Comparison of ENCODE assay signal across 8 mouse cellular contexts in genomic region chr11:116572756-116573543, GRCm38 (mm10). TPM values are rescaled to one million over a fixed set of nuclear protein-coding genes. Genes with fewer than 3 reads are reported as not detected.
DNase-seq lines count a peak whose midpoint lies in the region; ATAC-seq lines count a peak whose summit lies in the region.

No protein-coding gene starts in this region.

- peak; percentile 47 to 60 for DNase-seq in left cerebral cortex, adult 18-20 months (ENCODE audit: low spot score in 2 of 2)
- no peak for DNase-seq in left cerebral cortex, postnatal 4 days
- DNase-seq in MN1 (ENCODE audit: low spot score) = peak; percentile 26
- peak; percentile 86 for DNase-seq in liver
- no peak for DNase-seq in retina, postnatal 1 day
- DNase-seq in embryo, embryonic 11 days = no peak
- DNase-seq in adrenal gland, postnatal 4 days (ENCODE audit: low spot score in 2 of 2) = no peak

- ATAC-seq in erythroid progenitor cell, adult 5-6 weeks (replicated peaks; ENCODE audit: low FRiP score, poor library complexity, severe bottlenecking) = peak; percentile 76

- intact Hi-C loops in left cerebral cortex, postnatal 4 days (cut with DNase I) = no loop called here

RNA-seq across cellular contexts. Expression of gene Ube2o, which starts 8.3 kb away (rescaled TPM):
- 100 to 1,000 TPM; 123 TPM for total RNA-seq in left cerebral cortex, adult 18-20 months (2021)
- 100 to 1,000 TPM; 115 to 128 TPM for total RNA-seq in left cerebral cortex, postnatal 4 days (2021)
- 95.5 and 136 TPM in 2 replicates for total RNA-seq in erythroid progenitor cell, adult 5-6 weeks (2015; ENCODE audit: low replicate concordance)
- total RNA-seq in erythroid progenitor cell, adult 5-6 weeks (2017; ENCODE audit: low replicate concordance) = 126 and 150 TPM in 2 replicates
- total RNA-seq in adrenal gland, postnatal 4 days (2021) = 10 to 100 TPM; 32.6 to 39.0 TPM

RNA-seq across cellular contexts. Expression of gene Aanat, which starts 13.3 kb away (rescaled TPM):
- total RNA-seq in left cerebral cortex, adult 18-20 months (2021) = 1 to 10 TPM in 1 of 2 experiments, under 1 TPM in 1; 0.56 to 1.4 TPM
- total RNA-seq in left cerebral cortex, postnatal 4 days (2021) = under 1 TPM; 0.52 to 0.96 TPM
- not detected in 2 replicates for total RNA-seq in erythroid progenitor cell, adult 5-6 weeks (2015; ENCODE audit: low replicate concordance)
- not detected in 2 replicates for total RNA-seq in erythroid progenitor cell, adult 5-6 weeks (2017; ENCODE audit: low replicate concordance)
- total RNA-seq in adrenal gland, postnatal 4 days (2021) = not detected

RNA-seq across cellular contexts. Expression of gene Sphk1, which starts 42.2 kb away (rescaled TPM):
- 1 to 10 TPM; 7.9 to 9.9 TPM for total RNA-seq in left cerebral cortex, adult 18-20 months (2021)
- 1 to 10 TPM; 4.8 to 6.7 TPM for total RNA-seq in left cerebral cortex, postnatal 4 days (2021)
- total RNA-seq in erythroid progenitor cell, adult 5-6 weeks (2015; ENCODE audit: low replicate concordance) = 34.0 and 39.3 TPM in 2 replicates
- 65.2 and 96.7 TPM in 2 replicates for total RNA-seq in erythroid progenitor cell, adult 5-6 weeks (2017; ENCODE audit: low replicate concordance)
- 1 to 10 TPM; 5.3 to 6.0 TPM for total RNA-seq in adrenal gland, postnatal 4 days (2021)

RNA-seq across cellular contexts. Expression of gene Rhbdf2, which starts 53.9 kb away (rescaled TPM):
- 1 to 10 TPM; 1.6 to 1.9 TPM for total RNA-seq in left cerebral cortex, adult 18-20 months (2021)
- total RNA-seq in left cerebral cortex, postnatal 4 days (2021) = 1 to 10 TPM in 1 of 2 experiments, under 1 TPM in 1; 0.90 to 1.5 TPM
- total RNA-seq in erythroid progenitor cell, adult 5-6 weeks (2015; ENCODE audit: low replicate concordance) = 6.3 and 12.6 TPM in 2 replicates
- total RNA-seq in erythroid progenitor cell, adult 5-6 weeks (2017; ENCODE audit: low replicate concordance) = 5.9 and 11.5 TPM in 2 replicates
- 10 to 100 TPM; 18.0 TPM for total RNA-seq in adrenal gland, postnatal 4 days (2021)

Comparison
In these comparisons a context has a peak if more than half of its experiments do, and no peak if none do; other contexts are left out.
1. DNase-seq: peak in left cerebral cortex, adult 18-20 months (2 of 2), MN1 (single experiment) and liver (single experiment); none in left cerebral cortex, postnatal 4 days (single experiment), retina, postnatal 1 day (single experiment), embryo, embryonic 11 days (single experiment) and adrenal gland, postnatal 4 days (0 of 2).